Mouse (Mus musculus): Measurements from ENCODE around the gene Itga1.
A peak's percentile ranks its signal among the peaks of the same experiment; 100 is the strongest.

The Itga1 gene

DNA sequence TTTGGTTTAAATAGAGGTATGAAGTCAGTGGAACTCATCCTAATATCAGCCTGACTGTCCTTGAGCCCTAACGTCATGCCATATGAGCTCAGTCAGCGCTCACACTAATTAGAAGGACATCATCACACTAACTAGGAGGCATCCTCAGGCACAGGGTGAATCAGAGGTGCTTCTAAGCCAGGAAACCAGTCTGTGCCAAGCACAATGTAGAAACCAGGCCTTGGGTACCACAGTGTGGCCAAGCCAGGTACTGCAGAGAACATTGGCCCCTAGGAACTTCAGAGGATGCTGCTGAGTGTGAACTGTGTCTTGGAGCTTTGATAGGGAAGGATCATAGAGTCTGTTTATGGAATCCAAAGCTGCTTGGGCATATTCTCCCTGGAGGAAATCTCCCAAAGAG is 137.5 kb downstream of the Itga1 start:
- Histone ChIP-seq H3K27me3 (ENCODE audit: control insufficient read depth, insufficient read depth, low read length, poor library complexity, severe bottlenecking) (no peaks in the 10 kb centered on the region; the same call in 1 of the 2 replicates), H3K36me3 (ENCODE audit: control insufficient read depth, insufficient read depth, low read length, poor library complexity, severe bottlenecking) (no peaks in the 10 kb centered on the region)
- peak; percentile 82 for DNase-seq (ENCODE audit: low read depth, low spot score)

DNA sequence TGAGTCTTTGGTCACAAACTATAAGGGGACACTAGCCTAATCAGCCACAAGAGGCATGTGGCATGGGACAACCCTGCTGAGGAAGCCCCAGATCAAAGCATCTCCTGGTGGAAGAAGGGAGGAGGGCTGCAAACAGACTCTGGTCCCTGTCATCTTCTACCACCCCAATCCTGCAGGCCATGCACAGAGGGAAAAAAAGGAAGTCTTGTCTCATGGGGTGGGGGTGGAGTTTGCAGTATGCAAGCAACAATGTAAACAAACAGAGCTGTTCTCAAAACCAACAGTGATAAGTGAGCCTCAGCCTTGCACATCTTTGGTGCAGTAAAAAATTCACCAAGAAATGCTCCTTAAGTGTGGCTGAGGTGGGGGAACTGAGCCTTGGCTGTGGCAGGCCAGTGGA is 147.2 kb downstream of the Itga1 start:
- no peak for DNase-seq (ENCODE audit: low read depth, low spot score)
- no peaks in the 10 kb centered on the region; the same call in 1 of the 2 replicates for H3K27me3 ChIP-seq (ENCODE audit: control insufficient read depth, insufficient read depth, low read length, poor library complexity, severe bottlenecking)

DNA sequence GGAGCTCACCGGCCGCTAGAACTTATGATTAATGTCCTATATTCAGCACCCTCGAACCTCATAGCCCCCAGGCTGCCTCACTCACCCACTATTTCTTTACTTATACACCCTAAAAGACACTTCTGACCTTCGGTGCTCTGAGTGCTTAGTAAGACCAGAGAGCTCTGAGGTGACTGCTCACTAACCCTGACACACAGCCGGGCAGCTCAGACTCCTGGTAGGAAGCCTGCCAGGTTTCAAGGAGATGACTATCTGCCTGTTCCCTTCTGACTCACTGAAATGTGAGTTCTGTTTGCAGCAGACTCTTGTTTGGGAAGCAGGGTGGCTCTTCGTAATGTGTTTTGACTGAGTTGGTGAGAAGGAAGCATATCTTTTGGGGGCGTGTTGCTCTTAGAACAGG is 168.2 kb downstream of the Itga1 start:
- Histone ChIP-seq H3K27me3 (ENCODE audit: control insufficient read depth, insufficient read depth, low read length, poor library complexity, severe bottlenecking) (no peaks in the 10 kb centered on the region), H3K36me3 (ENCODE audit: control insufficient read depth, insufficient read depth, low read length, poor library complexity, severe bottlenecking) (no peaks in the 10 kb centered on the region)
- no peak for DNase-seq (ENCODE audit: low read depth, low spot score)

More for the DNA sequence above, 147.2 kb downstream of the Itga1 start:
- no peaks in the 10 kb centered on the region for H3K36me3 ChIP-seq (ENCODE audit: control insufficient read depth, insufficient read depth, low read length, poor library complexity, severe bottlenecking)

DNA sequence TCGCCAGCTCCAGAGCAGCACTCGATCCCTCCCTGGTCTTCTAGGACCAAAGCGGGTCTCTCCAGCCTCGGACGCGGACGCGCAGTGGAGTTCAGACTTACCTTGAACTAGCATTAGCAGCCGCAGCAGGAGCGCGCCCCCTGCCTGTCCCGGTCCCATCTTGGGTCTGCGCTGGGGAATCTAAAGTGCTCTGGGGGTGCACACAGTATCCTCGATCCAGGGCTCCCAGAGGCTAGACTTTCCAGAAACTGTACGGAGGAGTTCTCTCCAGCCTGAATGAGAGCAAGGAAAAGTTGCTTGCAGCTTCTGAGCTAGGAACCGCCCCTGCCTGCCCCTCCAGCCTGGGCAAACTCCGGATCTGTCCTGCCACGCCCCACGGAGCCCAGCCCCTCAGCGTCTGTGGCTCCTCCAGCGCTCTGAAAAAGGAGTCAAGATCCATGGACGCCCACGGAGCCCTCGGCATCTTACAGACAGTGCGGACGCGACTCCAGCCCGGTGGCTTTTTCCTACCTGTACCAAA is 169.9 kb downstream of the Itga1 start, which contains the start of gene Itga2:
TSS of gene Itga2 (minus strand) at position 326 of the 520 bp plus-strand sequence.
- Histone ChIP-seq H3K36me3 (ENCODE audit: control insufficient read depth, insufficient read depth, low read length, poor library complexity, severe bottlenecking) (no peaks in the 10 kb centered on the region), H3K27me3 (ENCODE audit: control insufficient read depth, insufficient read depth, low read length, poor library complexity, severe bottlenecking) (no peaks in the 10 kb centered on the region)
- peak; percentile 68 for DNase-seq (ENCODE audit: low read depth, low spot score)

DNA sequence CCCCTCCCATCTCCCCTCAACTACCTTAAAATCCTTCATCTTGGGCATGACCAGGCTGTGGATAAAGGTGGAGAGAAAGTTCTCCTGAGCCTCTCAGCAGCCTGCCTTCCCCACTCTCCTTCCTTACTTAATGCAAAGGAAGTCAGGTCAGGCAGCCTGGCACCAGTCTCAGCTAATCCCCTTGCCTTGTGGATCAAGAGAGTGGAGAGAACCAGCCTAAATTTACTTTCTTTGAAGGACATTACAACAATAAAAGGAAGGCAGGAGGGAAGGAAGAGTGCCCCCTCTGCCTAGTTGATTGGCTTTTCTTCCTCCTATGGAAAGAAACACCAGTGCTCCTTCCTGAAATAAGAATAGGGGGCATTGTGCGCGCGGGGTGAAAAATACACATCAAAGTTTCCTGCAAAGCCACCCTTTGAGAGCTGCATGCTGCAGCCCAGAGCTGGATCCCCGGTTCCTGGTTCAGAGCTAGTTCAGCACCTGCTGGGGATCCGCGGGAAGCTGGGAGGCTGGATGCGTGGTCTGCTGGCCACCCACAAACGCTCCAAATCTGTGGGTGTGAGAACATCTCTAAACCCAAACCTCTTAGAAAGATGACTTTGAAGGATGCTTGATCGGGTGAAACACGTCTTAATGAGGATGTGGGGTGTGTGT is 170.6 kb downstream of the Itga1 start:
- DNase-seq (ENCODE audit: low read depth, low spot score): no peak
- Histone ChIP-seq H3K36me3 (ENCODE audit: control insufficient read depth, insufficient read depth, low read length, poor library complexity, severe bottlenecking) (no peaks in the 10 kb centered on the region), H3K27me3 (ENCODE audit: control insufficient read depth, insufficient read depth, low read length, poor library complexity, severe bottlenecking) (no peaks in the 10 kb centered on the region)

DNA sequence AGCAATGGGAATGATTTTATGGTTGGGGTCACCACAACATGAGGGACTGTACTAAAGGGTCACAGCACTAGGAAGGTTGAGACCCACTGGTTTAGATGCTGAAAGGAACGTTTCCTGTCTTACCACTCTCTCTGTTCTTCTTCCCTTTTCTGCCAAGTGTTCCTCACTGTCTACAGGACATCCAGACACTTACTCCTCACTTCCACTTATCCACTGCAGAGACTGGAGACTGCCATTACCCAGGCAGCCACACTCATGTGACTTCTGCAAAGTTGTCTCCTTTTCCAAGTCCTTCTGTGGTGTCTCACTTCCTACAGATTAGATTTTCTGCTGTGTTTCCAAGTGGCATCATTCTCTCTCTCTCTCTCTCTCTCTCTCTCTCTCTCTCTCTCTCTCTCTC is 177.0 kb downstream of the Itga1 start:
- Histone ChIP-seq H3K27me3 (ENCODE audit: control insufficient read depth, insufficient read depth, low read length, poor library complexity, severe bottlenecking) (no peaks in the 10 kb centered on the region), H3K36me3 (ENCODE audit: control insufficient read depth, insufficient read depth, low read length, poor library complexity, severe bottlenecking) (no peaks in the 10 kb centered on the region)
- no peak for DNase-seq (ENCODE audit: low read depth, low spot score)

DNA sequence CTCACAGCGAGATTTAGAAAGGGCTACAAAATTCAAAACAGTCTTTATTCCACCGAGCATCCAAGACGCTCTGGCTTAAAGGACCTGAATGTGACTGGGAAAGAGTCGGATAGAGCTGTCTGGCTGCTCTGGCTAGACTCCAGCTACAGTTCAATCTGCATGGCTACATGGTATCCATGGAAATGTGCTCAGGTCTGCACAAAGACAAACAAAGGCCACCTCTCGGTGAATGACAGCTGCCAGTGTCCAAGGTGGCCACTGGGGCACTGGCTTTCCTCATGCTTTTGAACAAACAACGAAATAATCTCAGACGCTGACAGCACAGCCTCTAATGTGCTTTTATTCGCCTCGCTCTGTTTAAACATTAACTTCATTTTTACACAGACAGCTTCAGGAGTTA is 178.4 kb downstream of the Itga1 start:
- H3K36me3 ChIP-seq (ENCODE audit: control insufficient read depth, insufficient read depth, low read length, poor library complexity, severe bottlenecking): no peaks in the 10 kb centered on the region
- no peaks in the 10 kb centered on the region; the same call in 1 of the 2 replicates for H3K27me3 ChIP-seq (ENCODE audit: control insufficient read depth, insufficient read depth, low read length, poor library complexity, severe bottlenecking)
- DNase-seq (ENCODE audit: low read depth, low spot score): no peak

DNA sequence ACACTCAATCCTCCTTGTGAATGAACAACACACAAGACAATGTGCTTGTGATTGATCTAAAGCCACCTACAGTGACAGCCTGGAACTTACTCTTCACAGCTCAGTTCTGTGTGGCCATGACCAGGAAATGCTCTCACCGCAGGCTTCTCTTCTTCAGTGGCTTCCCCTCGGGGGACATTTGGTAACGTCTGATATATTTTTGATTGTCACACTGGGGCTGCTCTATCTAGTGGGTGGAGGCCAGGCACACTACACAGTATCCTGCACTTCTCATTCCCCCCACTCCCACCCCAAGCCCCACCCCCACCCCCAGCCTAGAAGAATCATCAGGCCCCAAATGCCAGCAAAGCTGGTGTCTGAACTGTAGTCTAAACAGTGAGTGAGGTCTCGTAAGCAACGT is 186.0 kb downstream of the Itga1 start:
- H3K27me3 ChIP-seq (ENCODE audit: control insufficient read depth, insufficient read depth, low read length, poor library complexity, severe bottlenecking): no peaks in the 10 kb centered on the region; the same call in 1 of the 2 replicates
- H3K36me3 ChIP-seq (ENCODE audit: control insufficient read depth, insufficient read depth, low read length, poor library complexity, severe bottlenecking): no peaks in the 10 kb centered on the region
- DNase-seq (ENCODE audit: low read depth, low spot score): peak; percentile 58

DNA sequence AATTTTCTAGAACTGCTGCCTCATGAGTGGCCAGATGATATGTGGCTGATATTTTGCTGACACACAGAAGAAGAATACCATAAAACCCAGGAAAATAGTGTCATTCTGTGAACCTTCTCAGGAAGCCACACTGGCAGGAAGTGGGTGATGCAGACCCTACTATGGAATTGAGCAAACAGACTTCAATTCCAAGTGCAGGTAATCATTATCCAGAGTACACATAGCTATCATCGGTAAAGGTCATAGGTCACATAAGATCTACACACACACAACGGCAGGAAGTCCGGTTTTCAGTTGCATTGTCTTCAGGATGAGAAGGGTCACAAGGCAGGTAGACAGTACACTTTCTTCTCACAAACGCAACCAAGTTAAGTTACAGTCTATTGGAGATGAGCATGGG is 186.8 kb downstream of the Itga1 start:
- H3K27me3 ChIP-seq (ENCODE audit: control insufficient read depth, insufficient read depth, low read length, poor library complexity, severe bottlenecking): no peaks in the 10 kb centered on the region; the same call in 1 of the 2 replicates
- no peak for DNase-seq (ENCODE audit: low read depth, low spot score)
- no peaks in the 10 kb centered on the region for H3K36me3 ChIP-seq (ENCODE audit: control insufficient read depth, insufficient read depth, low read length, poor library complexity, severe bottlenecking)

DNA sequence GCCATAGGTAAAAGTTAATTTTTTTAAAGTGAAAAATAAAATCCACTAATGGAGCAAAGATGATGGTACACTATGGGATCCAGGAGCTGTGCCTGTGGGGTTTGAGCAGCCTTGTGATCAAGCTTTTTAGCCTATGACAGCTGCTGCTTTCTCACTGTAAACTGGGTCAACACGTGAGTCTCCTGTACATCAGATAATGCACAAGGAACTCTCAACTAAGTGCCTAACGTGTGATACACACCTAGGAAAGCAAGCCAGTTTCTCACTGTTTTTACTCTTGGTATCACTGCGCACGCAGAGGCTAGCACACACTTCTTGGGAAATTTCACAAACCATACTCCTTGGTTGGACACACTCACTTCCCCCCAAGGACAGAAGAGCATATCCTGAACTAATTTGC is 187.2 kb downstream of the Itga1 start:
- no peaks in the 10 kb centered on the region; the same call in 1 of the 2 replicates for H3K27me3 ChIP-seq (ENCODE audit: control insufficient read depth, insufficient read depth, low read length, poor library complexity, severe bottlenecking)
- DNase-seq (ENCODE audit: low read depth, low spot score): no peak
- no peaks in the 10 kb centered on the region for H3K36me3 ChIP-seq (ENCODE audit: control insufficient read depth, insufficient read depth, low read length, poor library complexity, severe bottlenecking)

DNA sequence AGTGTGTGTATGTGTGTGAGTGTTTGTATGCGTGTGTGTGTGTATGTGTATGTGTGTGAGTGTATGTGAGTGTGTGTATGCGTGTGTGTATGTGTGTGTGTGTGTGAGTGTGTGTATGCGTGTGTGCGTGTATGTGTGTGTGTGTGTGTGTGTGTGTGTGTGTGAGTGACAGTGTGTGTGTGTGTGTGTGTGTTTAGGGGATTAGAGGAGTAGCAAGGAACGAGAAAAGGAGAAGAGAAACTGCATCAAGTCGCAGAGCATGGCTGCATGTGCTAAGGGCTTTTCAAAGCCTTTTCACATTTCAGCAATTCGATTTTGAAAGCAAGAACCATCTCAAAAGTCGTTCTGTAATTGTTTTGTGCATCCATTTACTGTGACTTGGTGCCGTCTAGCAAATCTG is 191.1 kb downstream of the Itga1 start:
- no peaks in the 10 kb centered on the region for H3K27me3 ChIP-seq (ENCODE audit: control insufficient read depth, insufficient read depth, low read length, poor library complexity, severe bottlenecking)
- peak; percentile 53 for DNase-seq (ENCODE audit: low read depth, low spot score)
- no peaks in the 10 kb centered on the region for H3K36me3 ChIP-seq (ENCODE audit: control insufficient read depth, insufficient read depth, low read length, poor library complexity, severe bottlenecking)

DNA sequence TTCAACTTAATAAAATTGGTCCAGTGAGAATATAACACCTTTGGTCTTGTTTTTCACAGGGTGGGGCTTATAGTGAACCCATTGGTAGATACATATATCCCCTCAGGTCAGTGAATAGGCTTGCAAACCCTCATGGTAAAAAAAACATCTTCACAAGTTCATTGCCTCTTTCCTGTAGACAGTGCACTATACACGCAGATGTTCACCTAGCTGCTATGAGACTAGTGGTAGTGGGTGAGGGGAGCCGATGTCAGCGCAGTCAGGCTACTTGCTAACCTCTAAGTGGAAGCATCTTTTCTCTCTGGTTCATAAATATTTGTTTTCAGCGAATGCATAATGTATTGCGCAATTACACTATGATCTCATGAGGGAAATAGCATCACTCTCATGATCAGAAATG is 192.2 kb downstream of the Itga1 start:
- Histone ChIP-seq H3K27me3 (ENCODE audit: control insufficient read depth, insufficient read depth, low read length, poor library complexity, severe bottlenecking) (no peaks in the 10 kb centered on the region), H3K36me3 (ENCODE audit: control insufficient read depth, insufficient read depth, low read length, poor library complexity, severe bottlenecking) (no peaks in the 10 kb centered on the region)
- DNase-seq (ENCODE audit: low read depth, low spot score): no peak

DNA sequence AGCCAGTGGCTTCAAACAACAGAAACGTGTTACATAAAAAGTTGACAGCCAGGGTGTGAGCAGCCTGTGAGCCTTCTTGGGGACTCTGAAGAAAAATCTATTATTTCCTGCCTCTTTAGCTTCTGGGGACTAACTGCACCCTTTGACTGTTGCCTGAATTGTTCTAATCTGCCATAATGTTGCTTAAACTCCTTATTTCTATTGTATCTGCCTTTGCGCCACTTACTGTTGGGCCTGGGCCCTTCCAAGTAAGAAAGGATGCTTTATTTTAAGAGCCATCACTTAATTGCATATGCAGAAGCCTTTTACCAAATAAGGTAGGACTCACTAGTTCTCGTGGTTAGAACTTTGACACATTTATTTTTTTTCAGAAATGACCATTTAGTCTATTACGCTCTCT is 193.9 kb downstream of the Itga1 start:
- Histone ChIP-seq H3K27me3 (ENCODE audit: control insufficient read depth, insufficient read depth, low read length, poor library complexity, severe bottlenecking) (no peaks in the 10 kb centered on the region), H3K36me3 (ENCODE audit: control insufficient read depth, insufficient read depth, low read length, poor library complexity, severe bottlenecking) (no peaks in the 10 kb centered on the region)
- DNase-seq (ENCODE audit: low read depth, low spot score): no peak

Measured in splenic B cell, adult 2 months (primary cell).